Mouse (Mus musculus) MEL (cell line): Measurements from ENCODE around the gene Hist1h1t. TPM values are rescaled to one million over a fixed set of nuclear protein-coding genes. Genes with fewer than 3 reads are reported as not detected.

Experiments
- DNase-seq: peaks from one replicate; pipeline ENCODE4 v3.0.0; 2011; ENCODE audit warnings: low read depth, low spot score
- H3K27ac ChIP-seq: 2 replicates; pipeline ENCODE4 v1.5.1; 2012; ENCODE audit warnings: low read depth, mild to moderate bottlenecking, control low read depth, low read length, moderate library complexity; ENCODE audit not compliant: control insufficient read depth
- H3K27me3 ChIP-seq, 2 experiments: fragments of 150-350 bp in 1 of 2; sonication (generic) in 1 of 2; 2 replicates each; pipeline ENCODE4 v1.6.1; 2012; ENCODE audit warnings: low read length in 2 of 2, mild to moderate bottlenecking in 2 of 2, improper control_type of control experiment in 1 of 2, moderate library complexity in 1 of 2; ENCODE audit not compliant: insufficient read depth in 2 of 2, control insufficient read depth in 1 of 2
- H3K36me3 ChIP-seq, 2 experiments: 2 replicates each; pipeline ENCODE4 v1.6.1; 2012 to 2014; ENCODE audit warnings: low read length in 2 of 2, improper control_type of control experiment in 1 of 2, inconsistent platforms in 1 of 2, mild to moderate bottlenecking in 1 of 2; ENCODE audit not compliant: insufficient read depth in 2 of 2, control insufficient read depth in 1 of 2
- H3K4me1 ChIP-seq, 2 experiments: fragments of 150-350 bp in 1 of 2; sonication (generic) in 1 of 2; 2 replicates each; pipeline ENCODE4 v1.6.1; 2012; ENCODE audit warnings: low read length in 2 of 2, improper control_type of control experiment in 1 of 2, mild to moderate bottlenecking in 1 of 2; ENCODE audit not compliant: insufficient read depth in 2 of 2, control insufficient read depth in 1 of 2
- H3K4me3 ChIP-seq, 2 experiments: fragments of 150-350 bp in 1 of 2; sonication (generic) in 1 of 2; 2 replicates each; pipeline ENCODE4 v1.5.1; 2012; ENCODE audit warnings: low read depth in 2 of 2, low read length in 2 of 2, mild to moderate bottlenecking in 2 of 2, moderate library complexity in 2 of 2, control low read depth in 1 of 2, improper control_type of control experiment in 1 of 2; ENCODE audit not compliant: control insufficient read depth in 1 of 2, insufficient read depth in 1 of 2
- H3K79me2 ChIP-seq: 2 replicates; pipeline ENCODE4 v1.6.1; 2012; ENCODE audit warnings: mild to moderate bottlenecking, low read length, moderate library complexity; ENCODE audit not compliant: control insufficient read depth, poor library complexity, insufficient read depth
- H3K9ac ChIP-seq: 2 replicates; pipeline ENCODE4 v1.6.1; 2012; ENCODE audit warnings: low read depth, mild to moderate bottlenecking, control low read depth, low read length, moderate library complexity; ENCODE audit not compliant: control insufficient read depth, poor library complexity, severe bottlenecking
- H3K9me3 ChIP-seq: fragments of 150-350 bp; sonication (generic); replicated peaks from 2 replicates; pipeline ENCODE4 v1.6.1; 2012; ENCODE audit warnings: mild to moderate bottlenecking, low read length, improper control_type of control experiment, moderate library complexity; ENCODE audit not compliant: insufficient read depth
- BHLHE40 ChIP-seq: IDR thresholded peaks from 2 replicates; pipeline ENCODE4 v1.6.1; 2012; ENCODE audit warnings: low read depth, mild to moderate bottlenecking, inconsistent platforms, low read length, improper control_type of control experiment, borderline replicate concordance
- CHD2 ChIP-seq: IDR thresholded peaks from 2 replicates; pipeline ENCODE4 v1.6.1; 2011; ENCODE audit warnings: low read length, improper control_type of control experiment
- CTCF ChIP-seq, 3 experiments: IDR thresholded peaks in 2 of 3; conservative IDR thresholded peaks in 1 of 3; 2 replicates each; pipeline ENCODE4 v1.5.1; 2011 to 2012; ENCODE audit warnings: low read length in 3 of 3, low read depth in 2 of 3, mild to moderate bottlenecking in 2 of 3, improper control_type of control experiment in 1 of 3, inconsistent platforms in 1 of 3, mixed read lengths in 1 of 3, moderate library complexity in 1 of 3; ENCODE audit not compliant: control insufficient read depth in 1 of 3, insufficient read depth in 1 of 3, poor library complexity in 1 of 3, severe bottlenecking in 1 of 3
- E2F4 ChIP-seq: IDR thresholded peaks from 2 replicates; pipeline ENCODE4 v1.6.1; 2011; ENCODE audit warnings: low read depth, low read length, improper control_type of control experiment, borderline replicate concordance
- ELF1 ChIP-seq: IDR thresholded peaks from 2 replicates; pipeline ENCODE4 v1.6.1; 2014; ENCODE audit warnings: low read depth, mild to moderate bottlenecking, inconsistent platforms, low read length, improper control_type of control experiment, moderate library complexity
- EP300 ChIP-seq, 2 experiments: IDR thresholded peaks; 2 replicates each; pipeline ENCODE4 v1.6.1; 2011; ENCODE audit warnings: improper control_type of control experiment in 2 of 2, low read length in 2 of 2, low read depth in 1 of 2, mild to moderate bottlenecking in 1 of 2
- GABPA ChIP-seq: IDR thresholded peaks from 2 replicates; pipeline ENCODE4 v1.6.1; 2012; ENCODE audit warnings: low read depth, mild to moderate bottlenecking, inconsistent platforms, low read length, improper control_type of control experiment, moderate library complexity
- HCFC1 ChIP-seq: IDR thresholded peaks from 2 replicates; pipeline ENCODE4 v1.6.1; 2012; ENCODE audit warnings: low read depth, mild to moderate bottlenecking, inconsistent platforms, low read length, improper control_type of control experiment, moderate library complexity
- JUND ChIP-seq: IDR thresholded peaks from 2 replicates; pipeline ENCODE4 v1.6.1; 2011; ENCODE audit warnings: low read depth, mild to moderate bottlenecking, improper control_type of control experiment, low read length
- KAT2A ChIP-seq: conservative IDR thresholded peaks from 2 replicates; pipeline ENCODE4 v1.6.1; 2012; ENCODE audit warnings: low read depth, low read length, improper control_type of control experiment, inconsistent platforms
- MAFK ChIP-seq: IDR thresholded peaks from 2 replicates; pipeline ENCODE4 v1.6.1; 2011; ENCODE audit warnings: low read depth, mild to moderate bottlenecking, low read length, improper control_type of control experiment, borderline replicate concordance
- MAZ ChIP-seq: IDR thresholded peaks from 2 replicates; pipeline ENCODE4 v1.6.1; 2012; ENCODE audit warnings: low read depth, mild to moderate bottlenecking, inconsistent platforms, low read length, improper control_type of control experiment
- POLR2AphosphoS5 ChIP-seq: IDR thresholded peaks from 2 replicates; pipeline ENCODE4 v1.6.1; 2012; ENCODE audit warnings: low read depth, borderline replicate concordance, mild to moderate bottlenecking, inconsistent platforms, low read length, moderate library complexity, mixed read lengths
- RAD21 ChIP-seq: IDR thresholded peaks from 2 replicates; pipeline ENCODE4 v1.6.1; 2011; ENCODE audit warnings: mild to moderate bottlenecking, low read depth, low read length, improper control_type of control experiment
- RCOR1 ChIP-seq: IDR thresholded peaks from 2 replicates; pipeline ENCODE4 v1.6.1; 2012; ENCODE audit warnings: low read depth, mild to moderate bottlenecking, inconsistent platforms, low read length, improper control_type of control experiment
- SMC3 ChIP-seq: IDR thresholded peaks from 2 replicates; pipeline ENCODE4 v1.6.1; 2011; ENCODE audit warnings: low read depth, low read length, improper control_type of control experiment
- TAL1 ChIP-seq: IDR thresholded peaks from 2 replicates; pipeline ENCODE4 v1.6.1; 2012; ENCODE audit warnings: mild to moderate bottlenecking, inconsistent platforms, low read length, moderate library complexity, mixed read lengths
- USF2 ChIP-seq, 2 experiments: IDR thresholded peaks; 2 replicates each; pipeline ENCODE4 v1.6.1; 2011 to 2012; ENCODE audit warnings: improper control_type of control experiment in 2 of 2, low read length in 2 of 2, borderline replicate concordance in 1 of 2, inconsistent platforms in 1 of 2, low read depth in 1 of 2, mild to moderate bottlenecking in 1 of 2; ENCODE audit not compliant: insufficient read depth in 1 of 2
- ZC3H11A ChIP-seq: IDR thresholded peaks from 2 replicates; pipeline ENCODE4 v1.6.1; 2012; ENCODE audit warnings: low read depth, mild to moderate bottlenecking, inconsistent platforms, low read length, improper control_type of control experiment
- ZKSCAN1 ChIP-seq: IDR thresholded peaks from 2 replicates; pipeline ENCODE4 v1.6.1; 2012; ENCODE audit warnings: low read depth, mild to moderate bottlenecking, inconsistent platforms, low read length, improper control_type of control experiment, moderate library complexity
- ZMIZ1 ChIP-seq: IDR thresholded peaks from 2 replicates; pipeline ENCODE4 v1.6.1; 2012; ENCODE audit warnings: low read depth, mild to moderate bottlenecking, inconsistent platforms, low read length, improper control_type of control experiment, moderate library complexity
- polyA plus RNA-seq, 2 experiments: library from polyadenylated mRNA; stranded (reverse) in 1 of 2; unstranded in 1 of 2; fragments of >175 nt in 1 of 2; fragments of >200 nt in 1 of 2; gene quantifications; 2 replicates each; pipeline versions ENCODE4 v1.2.1 to v1.2.4; 2012; ENCODE audit warnings: low replicate concordance in 2 of 2, low read depth in 1 of 2; ENCODE audit not compliant: insufficient read length in 2 of 2, insufficient read depth in 1 of 2, missing spikeins in 1 of 2
- total RNA-seq: library from RNA; depleted of rRNA; stranded (reverse); fragments of 300-350 nt; gene quantifications from 2 replicates; pipeline ENCODE4 v1.2.3, GENCODE M21; 2012

Hist1h1t gene
- total and polyA plus RNA-seq, 3 experiments: 2.7 TPM; not detected in 2

- no peak for TF ChIP-seq CTCF (IDR thresholded peaks at IDR 0.05 in 2 of 3, conservative IDR thresholded peaks at IDR 0.05 in 1 of 3; ENCODE audit: control insufficient read depth in 1 of 3, insufficient read depth in 1 of 3, low read depth in 2 of 3, low read length in 3 of 3, poor library complexity in 1 of 3, severe bottlenecking in 1 of 3)
- TF ChIP-seq USF2 (IDR thresholded peaks at IDR 0.05; ENCODE audit: borderline replicate concordance in 1 of 2, insufficient read depth in 1 of 2, low read depth in 1 of 2, low read length in 2 of 2): no peak
- TF ChIP-seq EP300 (IDR thresholded peaks at IDR 0.05; ENCODE audit: low read depth in 1 of 2, low read length in 2 of 2): no peak
- no peak for TF ChIP-seq ZMIZ1
- no peak for TF ChIP-seq ZKSCAN1
- TF ChIP-seq ELF1: no peak
- no peak for TF ChIP-seq SMC3
- no peak for TF ChIP-seq JUND
- TF ChIP-seq KAT2A: no peak
- no peak for TF ChIP-seq MAZ
- TF ChIP-seq BHLHE40: no peak
- TF ChIP-seq RCOR1: no peak
- TF ChIP-seq POLR2AphosphoS5: no peak
- no peak for TF ChIP-seq MAFK
- no peak for TF ChIP-seq E2F4
- no peak for TF ChIP-seq HCFC1
- Histone ChIP-seq H3K36me3 (peaks cover 0 to 23% of the 10 kb centered on the region in 2 experiments; a peak in 2 of 4 replicates), H3K27me3 (no peaks in the 10 kb centered on the region), H3K4me1 (0 out of 4 replicates have a peak, but pooled peaks cover 0 to 8% of the 10 kb centered on the region in 2 experiments), H3K4me3 (no peak overlapping the region), H3K27ac (peak overlapping the region; percentile 26; the same call in 1 of the 2 replicates), H3K79me2 (peaks cover 1% of the 10 kb centered on the region; the same call in 1 of the 2 replicates), H3K9me3 (no peaks in the 10 kb centered on the region), H3K9ac (peak overlapping the region; percentile 23; the same call in 1 of the 2 replicates)
- peak; percentile 41 for DNase-seq
Observed at GRCm38 (mm10) chr13:23743215-23743614, 47.6 kb downstream of the Hist1h1t start.

DNA sequence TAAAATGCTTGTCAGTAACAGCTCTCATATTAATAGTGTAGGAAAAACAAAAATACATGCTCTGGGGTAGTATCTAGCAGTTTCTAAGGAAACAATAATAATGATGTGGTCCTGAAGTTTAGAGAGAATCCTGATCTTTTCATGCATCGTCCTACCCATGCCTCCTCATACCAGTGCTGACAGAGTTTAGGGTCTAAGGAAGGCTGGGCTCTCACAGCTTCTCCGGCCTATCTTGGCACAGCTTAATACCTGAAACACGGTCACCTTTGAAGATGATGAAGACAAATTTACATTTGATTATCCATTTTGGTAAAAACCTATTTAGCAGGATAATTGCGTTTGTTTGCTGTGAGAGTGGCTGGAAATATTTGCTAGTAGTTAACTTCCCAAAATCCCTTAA, 48.3 kb downstream of the Hist1h1t start:
- Histone ChIP-seq H3K27me3 (no peaks in the 10 kb centered on the region), H3K4me3 (peak overlapping the region; percentile 0 to 42; a peak in 2 of 4 replicates), H3K27ac (peak overlapping the region; percentile 95), H3K36me3 (peaks cover 0 to 30% of the 10 kb centered on the region in 2 experiments; a peak in 2 of 4 replicates), H3K9ac (peak overlapping the region; percentile 84), H3K4me1 (peaks cover 0 to 12% of the 10 kb centered on the region in 2 experiments; a peak in 1 of 4 replicates), H3K9me3 (no peaks in the 10 kb centered on the region), H3K79me2 (peaks cover 1% of the 10 kb centered on the region; the same call in 1 of the 2 replicates)
- peak; percentile 74 for DNase-seq
- TF ChIP-seq CTCF (IDR thresholded peaks at IDR 0.05 in 2 of 3, conservative IDR thresholded peaks at IDR 0.05 in 1 of 3; ENCODE audit: control insufficient read depth in 1 of 3, insufficient read depth in 1 of 3, low read depth in 2 of 3, low read length in 3 of 3, poor library complexity in 1 of 3, severe bottlenecking in 1 of 3) (no peak), POLR2AphosphoS5 (no peak), MAFK (no peak), CHD2 (no peak), RAD21 (no peak), GABPA (no peak), EP300 (IDR thresholded peaks at IDR 0.05; ENCODE audit: low read depth in 1 of 2, low read length in 2 of 2) (no peak), ZC3H11A (no peak), RCOR1 (no peak), TAL1 (no peak)
